Mouse (Mus musculus) thymus, postnatal 10 days (tissue): ENCODE measurements around the gene Usf1.

Experiments used
- DNase-seq, 2 experiments: peaks; one replicate each; pipeline ENCODE4 v3.0.0; 2021; ENCODE audit warnings: low spot score in 2 of 2

The Usf1 gene

GRCm38 (mm10) chr1:171452923-171453322 lies 41.8 kb downstream of the Usf1 start:
- DNase-seq = no peak

GRCm38 (mm10) chr1:171454926-171455325 lies 43.8 kb downstream of the Usf1 start:
- no peak for DNase-seq

- DNase-seq = no peak
Observed at GRCm38 (mm10) chr1:171457568-171457967, 46.5 kb downstream of the Usf1 start.

GRCm38 (mm10) chr1:171459791-171460190 lies 48.7 kb downstream of the Usf1 start:
- DNase-seq = no peak

- DNase-seq = no peak
Observed at GRCm38 (mm10) chr1:171460551-171461503, 49.7 kb downstream of the Usf1 start.

GRCm38 (mm10) chr1:171463133-171463532 lies 52.0 kb downstream of the Usf1 start:
- DNase-seq = no peak

GRCm38 (mm10) chr1:171465749-171466412 lies 54.8 kb downstream of the Usf1 start:
- no peak for DNase-seq

- no peak for DNase-seq
Observed at GRCm38 (mm10) chr1:171466565-171466964, 55.5 kb downstream of the Usf1 start.
